Mouse (Mus musculus) skeletal muscle tissue, adult 2 months (tissue): ENCODE measurements around the gene Taf6l.
"Not testable (repeated sequence)": the region's sequence is repeated elsewhere in the genome, so short reads cannot be mapped to it uniquely, and the experiment has no call there.

Experiments
- DNase-seq: peaks from one replicate; pipeline ENCODE4 v3.0.0-alpha.2; 2012; ENCODE audit warnings: low read depth, low spot score

Taf6l gene

GRCm38 (mm10) chr19:8738911-8739310 is 47.3 kb downstream of the Taf6l start:
- DNase-seq: no peak

- no peak for DNase-seq
Measured at GRCm38 (mm10) chr19:8736160-8736467, 50.1 kb downstream of the Taf6l start.

GRCm38 (mm10) chr19:8735389-8736159 is 50.6 kb downstream of the Taf6l start, which contains the start of gene Wdr74:
Gene Wdr74, plus strand, starts transcription at chr19:8735827.
- DNase-seq: peak; percentile 80

- no peak for DNase-seq
Measured at GRCm38 (mm10) chr19:8734334-8734733, 51.9 kb downstream of the Taf6l start.

GRCm38 (mm10) chr19:8728335-8729099 is 57.7 kb downstream of the Taf6l start:
- not testable (repeated sequence) for DNase-seq

- no peak for DNase-seq
Measured at GRCm38 (mm10) chr19:8727495-8728114, 58.6 kb downstream of the Taf6l start.

- no peak for DNase-seq
Measured at GRCm38 (mm10) chr19:8726609-8727390, 59.4 kb downstream of the Taf6l start.

- DNase-seq: no peak
Measured at GRCm38 (mm10) chr19:8725081-8725613, 61.1 kb downstream of the Taf6l start.
